Mouse (Mus musculus): ENCODE measurements around the gene Kcnj6.

- TF ChIP-seq CTCF (IDR thresholded peaks at IDR 0.05; ENCODE audit: extremely low read depth, insufficient read depth, insufficient read length, insufficient replicate concordance) = no peak
- TF ChIP-seq POLR2A (IDR thresholded peaks at IDR 0.05; ENCODE audit: low read depth, low read length) = no peak
These were observed 40.2 kb downstream of the Kcnj6 start for GRCm38 (mm10) chr16:94957156-94957828.

All from spleen, adult 2 months (tissue).